Mouse (Mus musculus): ENCODE measurements around the gene Sel1l.

- TF ChIP-seq POLR2A (IDR thresholded peaks at IDR 0.05; ENCODE audit: insufficient read depth, low read depth, low read length) (no peak), CTCF (IDR thresholded peaks at IDR 0.05) (no peak)
Measured at GRCm38 (mm10) chr12:91778211-91779003, 70.5 kb downstream of the Sel1l start.

Data from heart, adult 2 months (tissue).